Mouse (Mus musculus): ENCODE results near the gene Pnma1. TPM values are rescaled to one million over a fixed set of nuclear protein-coding genes. Genes with fewer than 3 reads are reported as not detected.

Gene Pnma1
- polyA plus RNA-seq, 1 experiment from 2014 or later = 3.6 TPM

DNA sequence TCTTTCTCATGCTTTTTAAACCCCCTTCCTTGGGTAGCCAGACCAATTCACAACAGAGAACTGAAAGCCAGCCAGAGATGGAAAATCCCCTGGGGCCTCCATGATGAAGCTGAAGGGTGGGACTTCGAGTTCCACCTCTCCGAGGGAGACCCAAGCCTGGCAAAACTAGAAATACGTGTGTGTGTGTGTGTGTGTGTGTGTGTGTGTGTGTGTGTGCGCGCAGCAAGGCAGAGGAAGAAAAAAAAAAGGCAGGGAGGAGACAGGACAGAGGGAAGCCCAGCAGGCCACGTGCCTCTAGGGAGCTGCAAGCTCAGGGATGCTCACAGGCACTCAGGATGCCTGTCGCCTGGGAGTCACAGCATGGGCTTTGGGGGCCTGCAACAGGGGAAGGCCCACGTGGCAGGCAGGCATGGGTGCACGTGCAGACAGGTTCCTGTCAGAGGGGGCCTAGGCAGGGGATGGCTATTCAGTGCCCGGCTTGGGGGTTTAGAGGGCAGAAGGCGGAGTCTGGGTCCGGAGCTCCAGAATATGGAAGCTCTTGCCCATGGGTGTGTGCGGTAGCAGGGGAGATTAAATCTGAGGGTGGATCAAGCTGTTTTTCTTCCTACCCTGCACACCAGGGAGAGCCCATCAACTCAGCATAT is 28.0 kb upstream of the Pnma1 start:
- peak; percentile 53 for DNase-seq (ENCODE audit: low spot score)
- H3K4me3 ChIP-seq = peak overlapping the region; percentile 59
- 5% methylated on average over 13 of the region's 13 CpGs for WGBS
- H3K4me1 ChIP-seq (replicated peaks) = peaks cover 66% of the 10 kb centered on the region
- H3K9me3 ChIP-seq = no peaks in the 10 kb centered on the region
- peaks cover 33% of the 10 kb centered on the region for H3K36me3 ChIP-seq
- peak overlapping the region; percentile 92 for H3K27ac ChIP-seq
- H3K27me3 ChIP-seq (ENCODE audit: insufficient read depth, poor library complexity, severe bottlenecking) = no peaks in the 10 kb centered on the region

DNA sequence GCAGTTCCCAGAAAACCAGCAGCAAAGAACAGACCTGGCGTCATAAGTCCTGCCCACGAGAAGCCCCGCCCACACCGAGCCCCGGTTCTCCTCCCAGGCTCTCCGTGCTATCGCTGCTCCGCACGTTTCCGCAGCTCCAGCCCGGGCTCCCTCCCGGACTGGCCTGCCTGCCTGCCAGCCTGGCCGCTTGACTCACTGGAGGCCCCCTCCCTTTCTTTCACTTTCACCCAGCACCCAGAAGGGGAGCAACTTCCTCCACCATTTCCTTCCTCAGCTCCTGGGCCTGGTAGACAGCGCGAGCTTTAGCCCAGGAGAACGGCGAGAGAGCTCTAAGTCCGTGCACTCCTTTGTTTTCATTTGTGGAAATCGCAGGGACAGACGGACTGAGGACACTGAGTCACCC is 27.4 kb upstream of the Pnma1 start:
- Histone ChIP-seq H3K4me1 (replicated peaks) (peaks cover 60% of the 10 kb centered on the region), H3K36me3 (peaks cover 39% of the 10 kb centered on the region), H3K9me3 (no peaks in the 10 kb centered on the region), H3K27ac (peak overlapping the region; percentile 92), H3K4me3 (peak overlapping the region; percentile 59), H3K27me3 (ENCODE audit: insufficient read depth, poor library complexity, severe bottlenecking) (no peaks in the 10 kb centered on the region)
- DNase-seq (ENCODE audit: low spot score) = peak; percentile 75
- 1% methylated on average over 20 of the region's 20 CpGs for WGBS

DNA sequence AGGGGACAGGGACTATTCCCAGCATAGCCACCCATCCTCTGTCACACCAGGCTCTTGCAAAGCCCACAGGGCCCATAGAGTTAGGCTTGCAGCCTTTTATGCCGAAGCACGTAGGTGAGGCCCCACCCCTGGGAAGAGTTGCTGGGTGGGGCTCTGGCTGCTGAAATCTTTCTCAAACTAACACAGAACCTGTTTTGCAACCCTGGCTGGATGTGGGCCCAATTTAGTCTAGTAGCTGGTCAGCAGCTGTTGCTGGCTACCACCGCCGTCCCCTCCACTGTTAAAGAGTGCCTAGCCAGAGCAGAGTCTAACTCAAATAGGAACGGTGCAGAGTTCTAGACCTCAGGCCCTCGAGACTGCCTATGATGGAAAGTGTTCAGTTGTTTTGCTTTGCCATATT is 26.6 kb upstream of the Pnma1 start:
- Histone ChIP-seq H3K9me3 (no peaks in the 10 kb centered on the region), H3K27me3 (ENCODE audit: insufficient read depth, poor library complexity, severe bottlenecking) (no peaks in the 10 kb centered on the region), H3K36me3 (peaks cover 47% of the 10 kb centered on the region), H3K4me1 (replicated peaks) (peaks cover 52% of the 10 kb centered on the region), H3K27ac (peak overlapping the region; percentile 92), H3K4me3 (no peak overlapping the region)
- DNase-seq (ENCODE audit: low spot score) = no peak
- WGBS = 83% methylated on average over 6 of the region's 6 CpGs

DNA sequence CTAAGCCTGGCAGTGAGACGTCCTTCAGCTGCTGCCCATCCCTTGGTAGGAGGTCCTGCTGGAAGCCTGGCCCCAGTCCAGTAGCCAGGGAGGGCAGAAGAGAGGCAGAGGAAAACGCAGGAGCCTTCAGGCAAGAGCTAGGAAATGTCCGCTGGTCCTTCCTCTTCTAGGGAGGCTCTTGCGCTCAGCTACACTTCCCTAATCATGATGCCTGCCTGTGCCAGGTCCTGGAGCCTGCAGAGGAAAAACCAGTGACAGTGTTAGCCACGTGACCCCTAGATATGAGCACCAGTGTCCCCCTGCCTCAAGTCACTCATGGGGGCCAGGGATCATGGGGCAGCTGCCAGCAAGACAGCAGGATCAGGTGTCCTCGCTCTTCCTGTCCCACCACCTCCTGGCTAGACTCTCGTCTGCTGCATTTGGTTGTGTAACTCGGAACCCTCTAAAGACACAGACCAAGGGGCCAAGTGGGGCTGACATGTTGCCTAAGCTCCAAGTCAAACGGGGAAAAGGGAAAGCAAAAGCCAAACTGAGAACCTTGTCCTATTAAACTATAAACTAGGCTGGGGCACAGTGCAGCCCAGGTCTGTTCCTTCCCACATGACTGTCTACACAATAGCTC is 26.0 kb upstream of the Pnma1 start:
- Histone ChIP-seq H3K27ac (peak overlapping the region; percentile 92), H3K36me3 (peaks cover 53% of the 10 kb centered on the region), H3K9me3 (no peaks in the 10 kb centered on the region), H3K27me3 (ENCODE audit: insufficient read depth, poor library complexity, severe bottlenecking) (no peaks in the 10 kb centered on the region), H3K4me1 (replicated peaks) (peaks cover 51% of the 10 kb centered on the region), H3K4me3 (no peak overlapping the region)
- DNase-seq (ENCODE audit: low spot score) = no peak
- 83% methylated on average over 9 of the region's 9 CpGs for WGBS

DNA sequence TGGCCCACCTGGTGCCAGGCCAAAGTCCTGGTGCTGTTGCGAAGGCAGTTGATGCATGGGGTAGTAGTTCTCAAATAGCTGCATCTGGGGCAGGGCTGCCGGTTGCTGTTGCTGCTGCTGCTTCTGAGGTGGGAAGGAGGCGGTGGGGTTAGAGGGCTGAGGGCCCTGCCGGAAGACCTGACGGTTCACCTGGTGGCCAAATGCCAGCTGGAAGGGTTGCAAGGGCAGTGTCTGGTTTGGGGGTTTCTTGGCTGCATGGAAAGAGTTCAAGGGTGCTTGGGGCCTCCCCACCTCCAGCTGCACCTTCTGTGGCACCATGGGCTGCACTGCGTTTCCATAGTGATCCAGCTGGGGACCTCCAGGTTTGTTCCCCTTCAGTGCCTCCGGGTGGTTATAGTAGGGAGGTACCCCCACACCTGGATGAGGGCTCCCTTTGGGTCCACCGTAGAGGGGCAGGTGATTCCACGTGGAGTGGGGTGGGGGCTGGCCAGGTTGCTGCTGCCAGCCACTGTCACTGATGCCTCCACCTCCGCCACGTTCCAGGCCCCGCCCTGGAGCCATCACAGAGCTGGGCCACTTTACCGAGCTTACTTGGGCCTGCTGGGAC is 25.1 kb upstream of the Pnma1 start:
- Histone ChIP-seq H3K4me3 (no peak overlapping the region), H3K36me3 (peaks cover 58% of the 10 kb centered on the region), H3K9me3 (no peaks in the 10 kb centered on the region), H3K27ac (no peak overlapping the region), H3K4me1 (replicated peaks) (peaks cover 46% of the 10 kb centered on the region), H3K27me3 (ENCODE audit: insufficient read depth, poor library complexity, severe bottlenecking) (no peaks in the 10 kb centered on the region)
- no peak for DNase-seq (ENCODE audit: low spot score)
- 93% methylated on average over 13 of the region's 13 CpGs for WGBS

DNA sequence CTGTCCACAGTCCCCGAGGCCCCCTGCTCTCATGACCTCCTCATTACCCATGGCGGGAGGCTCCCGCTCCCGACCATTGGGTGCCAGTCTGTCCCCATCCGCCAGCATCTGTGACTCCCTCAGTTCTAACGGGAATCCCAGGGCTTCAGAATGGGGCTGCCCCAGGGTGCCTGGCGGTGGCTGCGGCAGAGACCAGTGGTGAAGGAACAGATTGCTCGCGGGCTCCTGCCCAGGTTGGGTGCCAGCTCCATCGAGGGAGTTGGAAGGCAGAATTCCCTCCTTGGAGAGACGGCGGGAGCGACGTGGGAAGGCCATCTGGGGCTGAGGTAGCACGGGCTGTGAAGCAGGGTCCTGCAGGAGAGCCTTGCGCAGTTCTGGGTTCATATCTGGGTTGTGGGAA is 24.6 kb upstream of the Pnma1 start:
- Histone ChIP-seq H3K27me3 (ENCODE audit: insufficient read depth, poor library complexity, severe bottlenecking) (no peaks in the 10 kb centered on the region), H3K27ac (no peak overlapping the region), H3K4me1 (replicated peaks) (peaks cover 40% of the 10 kb centered on the region), H3K36me3 (peaks cover 60% of the 10 kb centered on the region), H3K9me3 (no peaks in the 10 kb centered on the region), H3K4me3 (no peak overlapping the region)
- WGBS = 93% methylated on average over 17 of the region's 17 CpGs
- DNase-seq (ENCODE audit: low spot score) = no peak

DNA sequence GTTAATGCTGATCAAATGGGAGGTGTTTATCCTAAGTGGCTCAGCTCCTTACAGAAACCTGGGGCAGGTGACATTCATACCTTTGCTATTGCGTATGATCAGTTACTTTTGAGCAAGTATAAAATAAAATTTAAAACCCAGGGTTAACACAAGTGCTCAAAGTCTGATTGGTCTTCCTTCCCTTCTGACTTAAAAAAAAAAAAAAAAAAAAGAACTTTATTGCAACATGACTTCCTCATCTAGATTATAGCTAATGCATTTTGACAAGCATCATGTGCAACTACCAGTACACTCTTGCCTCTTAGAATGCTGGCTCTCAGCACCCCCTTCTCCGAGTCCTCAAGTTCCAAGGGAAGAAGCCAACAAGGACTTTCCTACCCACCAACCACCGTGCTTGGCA is 23.9 kb upstream of the Pnma1 start:
- no peak for DNase-seq (ENCODE audit: low spot score)
- Histone ChIP-seq H3K27me3 (ENCODE audit: insufficient read depth, poor library complexity, severe bottlenecking) (no peaks in the 10 kb centered on the region), H3K4me3 (no peak overlapping the region), H3K27ac (no peak overlapping the region), H3K36me3 (peaks cover 63% of the 10 kb centered on the region), H3K9me3 (no peaks in the 10 kb centered on the region), H3K4me1 (replicated peaks) (peaks cover 34% of the 10 kb centered on the region)
- 97% methylated on average over 3 of the region's 3 CpGs for WGBS

DNA sequence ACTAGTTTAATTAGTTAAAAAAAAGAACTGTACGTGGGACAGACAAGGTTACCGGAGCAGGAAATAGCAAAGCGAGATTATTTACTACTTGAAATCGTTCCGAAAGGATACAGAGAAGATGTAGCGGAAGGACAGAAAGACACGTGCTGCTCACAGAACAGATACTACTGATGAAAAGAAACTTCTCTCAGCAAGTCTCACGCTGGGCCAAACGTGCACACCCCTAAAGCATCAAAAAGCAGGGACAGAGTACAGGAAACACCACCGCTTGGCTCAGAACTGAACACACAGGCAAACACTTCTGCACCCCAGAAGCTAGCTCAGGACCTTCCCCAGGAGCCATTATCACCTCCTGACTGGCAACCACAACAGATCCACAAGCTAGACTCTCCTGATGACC is 22.3 kb upstream of the Pnma1 start:
- Histone ChIP-seq H3K4me1 (replicated peaks) (peaks cover 22% of the 10 kb centered on the region), H3K27me3 (ENCODE audit: insufficient read depth, poor library complexity, severe bottlenecking) (no peaks in the 10 kb centered on the region), H3K27ac (no peak overlapping the region), H3K4me3 (no peak overlapping the region), H3K36me3 (peaks cover 68% of the 10 kb centered on the region), H3K9me3 (no peaks in the 10 kb centered on the region)
- WGBS = 91% methylated on average over 10 of the region's 10 CpGs
- no peak for DNase-seq (ENCODE audit: low spot score)

DNA sequence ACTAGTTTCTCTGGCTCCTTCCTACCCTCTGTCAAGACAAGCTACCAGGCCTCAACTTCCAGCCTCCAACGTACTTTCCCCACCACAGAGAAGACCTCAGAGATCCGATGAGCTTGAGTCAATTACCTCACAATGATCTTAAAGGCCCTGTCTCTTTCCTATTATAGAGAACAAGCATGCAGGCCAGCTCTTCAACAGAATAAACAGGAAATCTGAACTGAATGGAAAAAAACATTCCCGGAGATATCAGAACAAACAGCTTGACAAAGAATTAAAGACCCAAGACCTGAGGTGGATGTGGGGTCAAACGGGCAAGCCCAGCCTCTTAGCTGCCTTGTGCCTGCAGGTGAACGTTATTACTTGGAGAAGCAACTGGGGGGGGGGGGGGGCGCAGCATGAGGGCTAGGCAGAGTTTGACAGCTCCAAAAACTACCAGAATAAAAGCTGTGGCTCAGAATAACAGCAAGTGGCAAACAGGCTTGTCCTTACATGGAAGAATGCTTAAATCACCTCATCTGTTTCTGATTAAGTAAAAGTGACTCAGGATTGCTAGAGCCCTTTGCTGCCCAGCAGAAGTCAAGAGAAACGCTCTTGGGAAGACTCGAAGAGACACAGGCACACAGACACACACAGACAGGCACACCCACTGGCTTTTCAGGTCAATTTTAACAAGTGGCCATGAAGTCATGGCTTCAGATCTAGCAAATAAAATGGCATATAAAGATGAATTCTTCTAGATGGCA is 17.5 kb upstream of the Pnma1 start:
- Histone ChIP-seq H3K36me3 (peaks cover 68% of the 10 kb centered on the region), H3K27ac (no peak overlapping the region), H3K4me3 (no peak overlapping the region), H3K9me3 (no peaks in the 10 kb centered on the region), H3K27me3 (ENCODE audit: insufficient read depth, poor library complexity, severe bottlenecking) (no peaks in the 10 kb centered on the region), H3K4me1 (replicated peaks) (0 out of 2 replicates have a peak, but pooled peaks cover 10% of the 10 kb centered on the region)
- 73% methylated on average over 8 of the region's 8 CpGs for WGBS
- no peak for DNase-seq (ENCODE audit: low spot score)

DNA sequence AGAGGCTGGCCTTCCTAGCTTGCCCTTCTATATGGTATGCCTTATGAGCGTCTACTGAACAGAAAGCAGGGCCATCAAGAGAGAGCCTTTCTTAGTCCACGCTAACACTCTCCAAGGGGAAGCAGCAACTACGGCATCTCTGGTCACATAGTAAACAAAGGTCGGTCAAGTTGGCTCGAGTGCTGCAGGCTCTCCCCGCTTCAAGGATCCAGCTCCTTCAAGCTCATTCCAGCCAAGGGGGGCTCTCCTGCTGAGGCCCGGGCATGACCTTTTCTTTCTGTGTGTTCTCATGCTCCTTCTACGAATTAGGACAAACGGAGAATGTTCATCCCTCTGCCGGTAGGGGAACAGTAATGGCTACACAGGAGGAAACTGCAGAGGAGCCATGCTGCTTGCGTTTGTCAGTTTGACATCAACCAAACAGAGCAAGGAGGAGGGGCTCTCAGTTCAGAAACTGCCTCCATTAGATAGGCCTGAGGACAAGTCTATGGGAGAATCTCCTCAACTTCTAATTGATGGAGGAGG is 15.4 kb upstream of the Pnma1 start:
- no peaks in the 10 kb centered on the region for H3K27me3 ChIP-seq (ENCODE audit: insufficient read depth, poor library complexity, severe bottlenecking)
- H3K36me3 ChIP-seq = peaks cover 72% of the 10 kb centered on the region
- H3K4me3 ChIP-seq = no peak overlapping the region
- no peak overlapping the region for H3K27ac ChIP-seq
- no peaks in the 10 kb centered on the region for H3K9me3 ChIP-seq
- 0 out of 2 replicates have a peak, but pooled peaks cover 10% of the 10 kb centered on the region for H3K4me1 ChIP-seq (replicated peaks)
- no peak for DNase-seq (ENCODE audit: low spot score)
- 72% methylated on average over 11 of the region's 11 CpGs for WGBS

DNA sequence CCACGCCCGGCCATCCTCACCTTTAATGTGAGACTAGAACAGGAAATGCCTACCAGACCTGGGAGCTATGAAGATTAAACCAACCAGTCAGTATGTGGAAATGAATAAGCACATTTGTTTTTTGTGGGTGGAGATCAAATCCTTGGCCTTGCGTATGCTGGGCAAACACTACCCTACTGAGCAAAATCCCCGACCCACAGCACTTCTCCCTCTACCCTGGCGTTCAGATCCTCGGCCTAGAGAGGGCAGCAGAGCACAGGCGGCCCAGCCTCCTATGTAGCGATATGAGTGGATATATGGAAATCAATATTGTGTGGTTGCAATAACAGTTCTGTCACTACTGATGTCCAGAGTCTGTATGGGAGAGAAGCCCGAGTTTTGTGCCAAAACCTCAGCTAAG is 14.8 kb upstream of the Pnma1 start:
- 88% methylated on average over 9 of the region's 9 CpGs for WGBS
- Histone ChIP-seq H3K27me3 (ENCODE audit: insufficient read depth, poor library complexity, severe bottlenecking) (no peaks in the 10 kb centered on the region), H3K9me3 (no peaks in the 10 kb centered on the region), H3K4me3 (no peak overlapping the region), H3K36me3 (peaks cover 73% of the 10 kb centered on the region), H3K4me1 (replicated peaks) (0 out of 2 replicates have a peak, but pooled peaks cover 10% of the 10 kb centered on the region), H3K27ac (no peak overlapping the region)
- no peak for DNase-seq (ENCODE audit: low spot score)

DNA sequence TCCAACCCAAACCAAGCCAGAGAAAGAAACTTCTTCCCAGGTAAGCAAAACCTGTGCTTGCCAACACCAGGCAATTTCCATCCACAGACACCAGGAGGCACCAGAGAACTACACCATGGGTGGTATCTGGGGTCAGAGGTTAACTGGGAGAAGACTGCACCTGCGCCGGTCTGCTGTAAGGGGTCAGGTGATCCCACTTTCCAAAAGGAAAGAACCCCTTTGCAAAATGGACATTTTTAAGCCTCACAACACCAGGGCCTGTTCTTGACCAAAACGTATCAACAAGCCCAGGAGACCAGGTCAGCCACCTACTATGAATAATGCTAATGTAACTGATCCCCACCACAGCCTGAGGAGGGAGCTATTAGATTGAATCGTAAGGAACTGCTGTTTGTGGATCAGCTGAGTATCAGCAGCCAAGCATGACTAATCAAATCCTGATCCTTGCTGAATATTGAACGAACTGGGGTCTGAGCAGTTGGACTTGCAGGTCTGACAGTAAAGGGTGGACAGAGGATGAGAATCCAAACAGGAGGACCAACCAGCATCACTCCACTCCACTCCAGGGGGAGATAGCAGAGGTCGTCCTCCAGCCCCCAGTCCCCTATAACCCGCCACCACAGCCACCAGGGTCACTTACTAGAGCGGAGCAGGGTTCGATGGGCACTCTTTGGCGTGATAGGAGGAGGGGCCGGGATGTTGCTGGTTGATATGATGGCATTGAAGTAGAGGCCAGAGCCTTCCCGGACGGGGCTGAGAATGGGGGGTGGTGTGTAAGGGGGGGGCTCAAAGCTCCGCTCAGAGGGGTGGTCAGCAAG is 13.5 kb upstream of the Pnma1 start:
- Histone ChIP-seq H3K9me3 (no peaks in the 10 kb centered on the region), H3K4me3 (no peak overlapping the region), H3K36me3 (peaks cover 79% of the 10 kb centered on the region), H3K4me1 (replicated peaks) (0 out of 2 replicates have a peak, but pooled peaks cover 10% of the 10 kb centered on the region), H3K27me3 (ENCODE audit: insufficient read depth, poor library complexity, severe bottlenecking) (no peaks in the 10 kb centered on the region), H3K27ac (no peak overlapping the region)
- no peak for DNase-seq (ENCODE audit: low spot score)
- 80% methylated on average over 14 of the region's 14 CpGs for WGBS

Data from hindbrain, embryonic 10.5 days (tissue).